Mouse (Mus musculus) small intestine, adult 2 months (tissue): ENCODE results near the gene Zfp839. TPM values are rescaled to one million over a fixed set of nuclear protein-coding genes. Genes with fewer than 3 reads are reported as not detected.

ENCODE experiments used
- H3K27ac ChIP-seq: fragments of 200-500 bp; 2 replicates; pipeline ENCODE4 v1.5.1; 2012; ENCODE audit warnings: low read depth, low read length, control low read depth, inconsistent platforms; ENCODE audit not compliant: insufficient read depth
- H3K27me3 ChIP-seq: fragments of 200-500 bp; 2 replicates; pipeline ENCODE4 v1.6.1; 2012; ENCODE audit warnings: mild to moderate bottlenecking, moderate library complexity, low read length, inconsistent platforms; ENCODE audit not compliant: control insufficient read depth, insufficient read depth
- H3K36me3 ChIP-seq: fragments of 200-500 bp; 2 replicates; pipeline ENCODE4 v1.6.1; 2012; ENCODE audit warnings: mild to moderate bottlenecking, low read length, control low read depth, inconsistent platforms; ENCODE audit not compliant: control insufficient read depth, insufficient read depth
- H3K4me1 ChIP-seq: fragments of 200-500 bp; 2 replicates; pipeline ENCODE4 v1.6.1; 2012; ENCODE audit warnings: low read length, inconsistent platforms, mixed read lengths; ENCODE audit not compliant: control insufficient read depth, insufficient read depth, insufficient read length
- H3K4me3 ChIP-seq: fragments of 200-500 bp; 2 replicates; pipeline ENCODE4 v1.5.1; 2012; ENCODE audit warnings: low read depth, mild to moderate bottlenecking, control low read depth, inconsistent platforms, low read length, moderate library complexity
- CTCF ChIP-seq: fragments of 200-500 bp; IDR thresholded peaks from 2 replicates; pipeline ENCODE4 v1.5.1; 2012; ENCODE audit warnings: low read depth, mild to moderate bottlenecking, control low read depth, inconsistent platforms, low read length, moderate library complexity, mixed read lengths; ENCODE audit not compliant: insufficient replicate concordance, insufficient read length; ENCODE audit errors: extremely low read depth
- POLR2A ChIP-seq: fragments of 200-500 bp; IDR thresholded peaks from 2 replicates; pipeline ENCODE4 v1.6.1; 2012; ENCODE audit warnings: low read depth, mild to moderate bottlenecking, control low read depth, inconsistent platforms, low read length, moderate library complexity
- WGBS: fragments of 180-500 bp; shearing (Covaris S2); methylation state at CpG from one replicate; pipeline ENCODE4 v1.1.7; 2018; 5-methylcytosine and 5-hydroxymethylcytosine counted together
- polyA plus RNA-seq: library from polyadenylated mRNA; depleted of rRNA; stranded (reverse); fragments of >200 nt; gene quantifications from 2 replicates; pipeline ENCODE4 v1.2.3, GENCODE M21; 2012

Zfp839 gene
- polyA plus RNA-seq, 1 experiment = 3.2 TPM

DNA sequence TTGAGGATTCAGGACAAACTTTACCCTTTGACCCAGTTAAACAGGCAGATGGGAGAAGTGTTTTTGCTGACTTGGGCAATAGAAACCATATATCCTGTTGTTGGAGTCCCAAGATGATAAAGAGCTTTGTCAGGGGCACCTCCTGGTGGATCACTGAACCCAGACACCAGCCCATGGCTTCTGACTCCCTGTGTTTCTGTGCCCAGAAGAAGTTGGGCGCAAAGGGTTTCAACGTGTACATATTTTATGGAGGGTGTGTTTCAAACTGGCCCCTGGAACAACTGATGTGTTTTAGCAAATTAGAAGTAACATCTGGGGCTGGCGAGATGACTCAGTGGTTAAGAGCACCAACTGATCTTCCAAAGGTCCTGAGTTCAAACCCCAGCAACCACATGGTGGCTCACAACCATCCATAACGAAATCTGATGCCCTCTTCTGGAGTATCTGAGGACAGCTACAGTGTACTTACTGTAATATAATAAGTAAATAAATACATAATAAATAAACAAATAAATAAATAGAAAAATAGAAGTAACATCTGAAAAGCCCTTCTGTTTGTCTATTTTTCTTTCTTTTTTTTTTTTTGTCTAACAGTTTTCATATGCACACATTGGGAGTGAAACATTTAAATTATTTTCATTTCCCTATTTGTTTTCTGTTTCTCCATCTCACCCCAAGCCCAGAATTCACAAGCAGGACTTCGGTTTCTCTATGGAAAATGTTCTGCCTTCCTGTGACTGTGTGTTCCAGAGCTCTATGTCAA, 8.1 kb upstream of the Zfp839 start:
- TF ChIP-seq POLR2A = no peak
- no peak for TF ChIP-seq CTCF
- 64% methylated on average over 5 of the region's 5 CpGs for WGBS
- no peaks in the 10 kb centered on the region for H3K36me3 ChIP-seq
- H3K4me3 ChIP-seq = no peak overlapping the region
- no peaks in the 10 kb centered on the region for H3K27me3 ChIP-seq
- no peak overlapping the region for H3K27ac ChIP-seq
- H3K4me1 ChIP-seq = no peaks in the 10 kb centered on the region

DNA sequence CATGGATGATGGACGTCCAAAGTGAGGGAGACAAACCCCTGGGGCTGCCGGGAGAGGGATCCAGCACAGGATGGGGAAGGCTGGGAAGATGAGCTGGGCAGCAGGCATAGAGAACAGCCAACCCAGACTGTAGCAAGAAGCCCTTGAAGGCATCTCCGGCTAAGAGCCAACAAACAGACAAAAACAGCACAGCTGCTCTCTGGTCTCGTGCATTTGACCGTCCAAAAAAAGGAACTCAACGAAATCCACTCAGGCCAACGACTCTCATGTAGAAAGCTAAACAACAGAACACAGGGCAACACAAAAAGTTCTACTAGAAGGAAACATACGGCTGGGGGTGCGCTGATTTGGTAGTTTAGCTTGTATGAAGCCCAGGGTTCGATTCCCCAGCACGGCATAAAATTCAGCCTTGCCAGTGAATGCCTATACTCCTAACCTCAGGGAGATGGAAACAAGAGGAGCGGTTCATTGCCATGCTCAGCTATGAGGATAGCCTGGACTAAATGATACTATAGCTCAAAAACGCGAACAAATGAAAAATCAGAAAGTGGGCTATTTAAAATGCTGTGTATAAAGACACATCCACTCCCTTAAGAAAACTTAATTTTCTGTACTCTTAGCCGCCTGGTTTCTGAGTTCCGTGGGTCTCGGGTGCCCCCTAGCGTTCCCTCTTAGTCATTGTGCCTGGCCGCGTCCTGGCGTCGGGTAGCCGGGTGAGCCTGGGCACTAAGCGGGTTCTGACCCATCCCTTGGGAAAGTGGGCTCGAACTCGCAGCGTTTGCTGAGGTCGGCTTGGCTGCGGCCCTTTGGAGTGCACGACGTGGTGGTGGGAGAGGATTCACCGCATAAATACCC, 6.6 kb upstream of the Zfp839 start:
- Histone ChIP-seq H3K36me3 (no peaks in the 10 kb centered on the region), H3K4me1 (no peaks in the 10 kb centered on the region), H3K27ac (no peak overlapping the region), H3K27me3 (no peaks in the 10 kb centered on the region), H3K4me3 (peak overlapping the region; percentile 74)
- TF ChIP-seq POLR2A (no peak), CTCF (peak; percentile 90)
- WGBS = 20% methylated on average over 32 of the region's 32 CpGs

DNA sequence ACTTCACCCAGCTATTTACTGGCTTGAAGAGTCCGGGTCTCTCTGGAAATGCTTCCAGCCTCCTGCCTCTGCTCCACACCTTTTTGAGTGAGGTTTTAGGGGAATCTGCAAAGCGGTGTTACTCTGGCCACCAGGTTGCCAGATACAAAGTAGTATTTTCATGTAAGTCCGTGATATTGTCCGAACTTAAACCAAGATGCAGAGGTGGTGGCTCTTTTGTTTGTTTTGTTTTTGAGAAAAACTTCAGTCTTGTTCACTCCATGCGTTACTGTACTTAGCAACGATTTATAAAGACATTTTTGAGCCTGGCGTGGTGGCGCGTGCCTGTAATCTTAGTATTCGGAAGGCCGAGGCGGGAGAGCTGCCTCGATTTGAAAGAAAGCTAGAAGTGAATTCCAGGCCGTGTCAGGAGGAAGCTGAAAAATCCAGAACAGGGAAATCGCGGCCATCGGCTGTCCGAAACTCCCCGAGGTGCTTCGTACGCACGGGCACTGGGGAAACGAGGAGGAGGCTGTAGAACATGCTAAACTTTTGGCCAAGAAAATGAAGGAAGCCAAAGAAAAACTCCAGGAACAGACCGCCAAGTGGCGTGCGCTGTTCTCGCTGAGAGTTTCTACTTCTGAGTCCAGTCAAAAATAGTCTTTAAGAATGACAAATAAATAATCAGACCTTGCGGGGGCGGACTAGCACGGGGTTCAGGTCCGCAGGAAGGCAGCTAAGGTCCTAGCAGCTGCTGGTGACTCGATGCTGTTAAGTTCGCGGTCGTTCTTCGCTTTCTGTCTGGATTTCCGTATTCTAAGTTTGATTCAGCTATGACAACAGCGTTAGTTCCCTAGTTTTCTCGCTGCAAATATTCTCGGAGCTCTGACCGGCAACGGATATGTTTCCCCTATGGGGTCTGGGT, 5.6 kb upstream of the Zfp839 start:
- peak overlapping the region; percentile 74 for H3K4me3 ChIP-seq
- WGBS = under 1% methylated on average over 42 of the region's 42 CpGs
- H3K4me1 ChIP-seq = no peaks in the 10 kb centered on the region
- peak overlapping the region; percentile 70 for H3K27ac ChIP-seq
- H3K27me3 ChIP-seq = no peaks in the 10 kb centered on the region
- H3K36me3 ChIP-seq = no peaks in the 10 kb centered on the region
- TF ChIP-seq CTCF = peak; percentile 16; the same call in 1 of the 2 replicates
- no peak for TF ChIP-seq POLR2A

- TF ChIP-seq POLR2A (0 out of 2 replicates have a peak, but pooled peaks have one; percentile 30), CTCF (no peak)
- H3K36me3 ChIP-seq = no peaks in the 10 kb centered on the region
- no peaks in the 10 kb centered on the region for H3K4me1 ChIP-seq
- peak overlapping the region; percentile 74 for H3K4me3 ChIP-seq
- WGBS = under 1% methylated on average over 36 of the region's 36 CpGs
- peak overlapping the region; percentile 70 for H3K27ac ChIP-seq
- no peaks in the 10 kb centered on the region for H3K27me3 ChIP-seq
These were observed 4.7 kb upstream of the Zfp839 start for GRCm38 (mm10) chr12:110845131-110845880.

GRCm38 (mm10) chr12:110846191-110846765, 3.8 kb upstream of the Zfp839 start:
- 75% methylated on average over 6 of the region's 6 CpGs for WGBS
- peaks cover 4% of the 10 kb centered on the region for H3K4me1 ChIP-seq
- TF ChIP-seq POLR2A = no peak
- TF ChIP-seq CTCF = no peak
- H3K36me3 ChIP-seq = no peaks in the 10 kb centered on the region
- H3K27me3 ChIP-seq = no peaks in the 10 kb centered on the region
- H3K27ac ChIP-seq = no peak overlapping the region
- H3K4me3 ChIP-seq = no peak overlapping the region

GRCm38 (mm10) chr12:110850929-110851256, 840 bp downstream of the Zfp839 start:
- 7% methylated on average over 9 of the region's 9 CpGs for WGBS
- Histone ChIP-seq H3K27me3 (no peaks in the 10 kb centered on the region), H3K4me1 (peaks cover 8% of the 10 kb centered on the region), H3K4me3 (peak overlapping the region; percentile 85), H3K36me3 (peaks cover 7% of the 10 kb centered on the region; the same call in 1 of the 2 replicates), H3K27ac (no peak overlapping the region)
- no peak for TF ChIP-seq CTCF
- no peak for TF ChIP-seq POLR2A
